Mouse (Mus musculus) brain, embryonic 18.5 days (tissue): ENCODE data around the gene Alg1.

ENCODE experiments used
- DNase-seq: peaks from one replicate; pipeline ENCODE4 v3.0.0-alpha.2; 2012; ENCODE audit warnings: low read depth, low spot score

Alg1 gene

DNA sequence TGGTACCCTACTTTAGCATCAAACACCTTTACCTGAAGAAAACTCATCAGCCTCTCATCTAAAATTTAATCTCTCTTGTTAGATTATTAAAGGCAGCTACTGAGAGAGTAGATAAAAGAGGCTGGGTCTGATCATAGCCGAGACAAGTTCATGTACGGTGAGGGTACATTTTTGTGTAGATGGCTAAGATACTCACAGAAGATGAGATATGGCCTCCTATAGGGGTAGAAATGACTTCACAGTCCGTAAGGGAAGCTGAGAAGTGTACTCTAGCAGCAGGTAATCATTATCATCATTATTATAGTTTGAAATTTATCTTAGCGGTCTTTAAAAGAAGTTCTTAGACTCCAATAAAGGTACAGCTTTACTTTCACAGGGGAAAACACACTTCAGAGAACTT lies 439 bp upstream of the Alg1 start:
- no peak for DNase-seq

DNA sequence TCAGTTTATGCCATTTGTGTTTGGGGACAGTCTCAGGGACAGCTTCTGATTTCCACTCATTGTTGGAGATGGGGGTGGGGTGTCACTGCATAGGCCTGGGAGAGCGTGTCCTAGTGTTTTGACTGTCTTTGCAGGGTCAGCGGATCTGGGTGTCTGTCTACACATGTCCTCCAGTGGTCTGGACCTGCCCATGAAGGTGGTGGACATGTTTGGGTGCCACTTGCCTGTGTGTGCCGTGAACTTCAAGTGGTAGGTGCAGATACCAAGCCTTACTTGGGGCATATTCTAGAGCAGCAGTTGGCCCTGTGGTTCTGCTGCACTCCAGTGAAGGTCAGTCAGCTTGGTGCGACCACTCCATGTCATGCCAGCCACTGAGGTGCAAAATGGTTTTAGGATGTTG lies 8.9 kb downstream of the Alg1 start:
- no peak for DNase-seq

DNA sequence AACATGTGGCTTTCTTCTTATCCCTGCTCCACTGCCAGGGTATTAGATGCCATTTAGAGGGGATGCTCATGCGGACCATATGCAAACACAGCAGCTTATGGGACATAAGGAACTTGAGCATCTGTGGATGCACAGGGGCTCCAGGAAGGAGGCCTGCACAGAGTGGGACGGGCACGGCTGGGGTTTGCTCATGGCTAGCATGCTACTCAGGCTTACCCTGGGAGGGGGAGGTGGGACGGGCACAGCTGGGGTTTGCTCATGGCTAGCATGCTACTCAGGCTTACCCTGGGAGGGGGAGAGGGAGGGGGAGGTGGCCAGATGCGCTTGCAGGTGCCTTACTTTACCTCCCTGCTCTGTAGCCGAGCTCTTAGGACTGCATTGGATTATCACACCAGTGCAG lies 9.5 kb downstream of the Alg1 start:
- no peak for DNase-seq

DNA sequence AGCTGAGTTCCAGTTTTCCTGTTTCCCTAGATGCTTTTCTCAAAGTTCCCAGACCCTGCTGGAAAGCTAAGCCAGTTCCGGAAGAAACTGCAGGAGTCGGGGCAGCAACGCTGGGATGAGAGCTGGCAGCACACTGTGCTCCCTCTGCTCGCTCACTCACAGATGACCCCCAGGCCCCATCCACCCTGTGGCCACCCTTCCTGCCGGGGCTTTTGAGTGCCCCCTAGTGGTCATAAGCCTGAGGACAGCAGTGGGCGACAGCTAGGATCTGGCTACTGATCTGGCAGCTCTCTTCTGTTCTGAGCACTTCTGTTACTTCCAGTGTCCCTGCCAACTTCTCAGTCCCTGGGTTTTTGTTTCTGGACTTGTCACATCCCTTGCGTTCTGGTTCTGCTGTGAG lies 11.0 kb downstream of the Alg1 start:
- no peak for DNase-seq

DNA sequence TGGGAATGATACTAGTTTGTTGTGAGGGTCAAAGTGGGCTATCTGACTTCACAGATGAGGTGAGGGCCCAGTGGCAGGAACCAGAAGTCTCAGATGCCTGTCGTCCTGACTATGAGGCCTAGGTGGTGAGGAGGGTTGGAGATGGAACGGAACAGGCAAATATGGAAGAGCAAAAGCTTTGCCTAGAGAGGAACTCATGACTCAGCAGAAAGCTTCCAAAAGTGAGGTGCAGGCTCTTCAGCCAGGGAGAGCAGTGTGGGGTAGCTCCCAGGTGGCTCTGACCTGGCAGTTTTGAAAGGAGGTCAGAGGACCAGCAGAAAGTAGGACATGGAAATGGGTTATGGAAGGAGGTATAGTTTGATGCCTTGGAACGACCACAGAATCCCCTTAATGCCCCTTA lies 17.5 kb downstream of the Alg1 start:
- DNase-seq: no peak

DNA sequence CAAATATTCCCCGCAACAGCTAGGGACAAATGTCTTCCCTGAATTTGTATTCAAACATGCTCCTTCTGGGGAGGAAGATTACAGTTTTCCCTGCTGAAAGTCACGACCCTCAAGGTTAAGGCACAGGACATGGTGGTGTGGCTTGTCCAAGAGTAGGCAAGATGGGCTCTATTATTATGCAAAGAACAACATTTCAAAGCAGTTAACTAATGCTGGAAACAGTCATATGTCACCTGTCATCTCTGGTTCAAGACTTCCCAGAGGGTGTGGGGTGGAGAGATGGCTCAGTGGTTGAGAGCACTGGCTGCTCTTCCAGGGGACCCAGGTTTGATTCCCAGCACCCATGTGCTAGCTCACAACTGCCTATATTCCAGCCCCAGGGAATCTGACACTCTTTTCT lies 18.8 kb downstream of the Alg1 start:
- DNase-seq: no peak

DNA sequence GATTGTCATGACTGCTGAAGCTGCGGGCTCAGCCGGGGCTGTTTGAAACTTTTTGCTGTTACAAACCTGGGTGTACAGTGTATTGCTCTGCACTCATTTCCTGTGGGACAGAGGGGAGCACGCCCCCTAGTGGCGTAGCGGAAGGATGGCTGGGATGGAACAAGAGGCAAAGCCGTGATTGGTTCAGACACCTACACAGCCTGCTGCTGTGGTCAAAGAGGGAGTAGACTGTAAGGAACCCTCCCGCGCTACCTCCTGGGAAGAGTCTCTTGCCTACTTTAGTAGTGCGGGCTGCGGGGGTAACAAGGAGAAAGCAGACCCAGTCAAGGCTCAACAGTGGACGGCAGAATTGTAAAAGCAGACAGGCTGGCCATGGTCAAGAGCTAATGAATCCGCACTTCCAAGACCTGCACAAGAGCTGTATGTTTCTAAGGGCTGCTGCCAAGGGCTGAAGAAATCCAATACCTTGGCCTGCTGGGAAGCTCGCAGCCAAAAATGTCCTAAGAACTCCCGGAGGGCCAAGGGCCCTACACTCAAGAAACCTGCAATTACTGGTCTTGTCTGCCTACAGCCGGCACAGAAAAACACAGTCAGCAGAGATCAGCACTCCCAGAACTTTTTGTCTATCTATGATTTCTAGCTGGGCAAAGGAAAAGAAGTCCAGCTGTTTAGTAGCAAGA lies 21.1 kb downstream of the Alg1 start:
- DNase-seq: no peak

DNA sequence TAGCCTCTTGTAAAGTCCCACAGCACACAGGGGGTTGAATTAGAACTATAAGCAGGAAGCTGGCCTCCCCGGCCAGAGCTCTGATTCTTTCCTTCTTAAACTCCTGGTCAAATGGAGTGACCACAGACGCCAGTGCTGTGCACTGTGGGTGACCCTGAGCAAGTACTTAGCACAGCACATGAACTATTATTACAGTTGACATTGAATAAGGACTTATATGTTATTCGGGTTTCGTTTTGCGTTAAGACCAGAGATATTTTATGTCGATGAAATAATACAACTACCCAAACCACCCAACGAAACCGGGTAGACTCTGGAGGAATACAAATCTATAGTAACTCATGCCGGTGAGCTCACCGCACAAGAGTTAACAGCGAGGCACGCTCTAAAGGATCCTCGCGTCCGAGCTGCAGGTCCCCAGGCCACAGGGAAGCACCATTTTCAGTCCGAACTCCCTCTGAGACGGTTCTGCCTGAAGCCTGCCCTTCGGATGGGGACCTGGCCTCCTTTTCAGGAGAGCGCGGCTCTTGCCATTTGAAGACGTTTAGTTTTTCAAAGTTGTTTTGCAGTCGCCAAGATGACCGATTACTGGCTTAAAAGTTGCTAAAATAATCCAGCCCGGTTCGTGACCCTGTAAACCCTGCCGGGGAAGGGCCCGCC lies 21.8 kb downstream of the Alg1 start:
- DNase-seq: no peak

DNA sequence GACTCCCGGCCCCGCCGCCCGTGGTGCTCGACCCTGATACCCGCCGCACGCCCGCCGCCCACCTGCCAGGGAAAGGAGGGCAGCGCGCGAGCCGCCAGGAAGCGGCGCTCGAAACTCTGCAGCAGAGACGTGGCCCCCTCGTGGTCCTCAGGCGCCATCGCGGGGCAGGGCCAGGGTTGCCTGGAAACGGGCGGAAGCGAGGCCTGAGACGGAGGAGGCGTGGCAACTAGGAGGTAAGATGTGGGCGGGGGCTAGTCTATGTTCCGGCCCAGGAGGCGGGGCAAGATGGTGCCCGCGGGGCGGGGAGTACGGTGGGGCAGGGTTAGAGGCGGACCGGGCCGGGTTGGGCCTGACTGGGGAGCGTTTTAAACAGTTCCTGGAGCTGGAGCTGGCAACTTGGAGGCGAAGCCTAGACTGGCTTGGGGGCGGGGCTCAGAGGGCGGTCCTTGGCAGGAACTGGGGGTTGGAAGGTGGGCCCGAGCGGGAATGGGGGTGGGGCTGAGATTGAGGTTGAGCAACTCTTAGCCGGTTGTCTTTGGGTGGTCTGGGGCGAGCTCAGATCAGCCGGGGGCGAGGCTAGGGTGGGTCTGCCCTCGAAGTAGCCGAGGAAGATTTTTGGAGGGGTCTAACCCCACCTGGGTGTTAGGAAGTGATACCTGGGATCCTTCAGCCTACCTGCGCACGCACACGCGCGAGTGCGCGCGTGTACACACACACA lies 22.5 kb downstream of the Alg1 start, which contains the start of gene Eef2kmt:
TSS of gene Eef2kmt (minus strand) at position 205 of the 718 bp plus-strand sequence.
- peak; percentile 90 for DNase-seq

DNA sequence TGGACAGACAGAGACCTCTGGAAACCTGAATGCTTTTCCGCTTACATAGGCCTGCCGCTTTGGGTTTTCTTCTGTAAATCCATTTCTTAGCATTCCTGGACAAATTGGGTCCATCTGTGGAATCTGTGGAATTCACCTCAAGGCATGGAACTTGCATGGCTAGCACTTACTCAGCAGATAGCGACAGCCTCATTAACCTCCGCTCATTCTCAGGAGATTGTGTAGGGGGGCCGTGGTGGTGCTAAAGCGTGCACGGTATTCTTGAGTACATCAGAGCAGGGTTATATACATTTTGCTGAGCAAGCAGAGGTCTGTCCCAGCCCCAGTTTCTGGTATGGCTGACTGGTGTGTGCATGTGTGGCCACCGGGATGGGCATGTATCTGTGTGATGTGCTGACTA lies 29.7 kb downstream of the Alg1 start:
- no peak for DNase-seq

DNA sequence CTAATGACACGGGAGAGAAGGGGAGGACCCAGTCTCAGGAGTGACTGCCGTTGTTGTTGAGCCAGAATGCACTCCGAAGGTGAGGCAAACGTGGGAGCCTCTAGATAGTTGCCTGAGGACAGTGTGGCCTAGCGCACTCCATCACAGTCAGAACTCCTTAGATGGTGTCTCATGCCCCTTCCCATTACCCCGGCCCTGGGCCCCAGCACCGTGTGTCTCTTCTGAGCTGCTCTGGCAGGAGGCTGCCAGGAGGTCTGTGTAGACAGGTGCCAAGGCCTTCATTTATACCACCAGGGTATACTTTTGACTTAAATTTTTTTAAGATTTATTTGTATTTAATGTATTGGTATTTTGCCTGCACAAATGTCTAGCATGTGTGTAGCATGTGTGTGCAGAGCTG lies 30.5 kb downstream of the Alg1 start:
- no peak for DNase-seq

DNA sequence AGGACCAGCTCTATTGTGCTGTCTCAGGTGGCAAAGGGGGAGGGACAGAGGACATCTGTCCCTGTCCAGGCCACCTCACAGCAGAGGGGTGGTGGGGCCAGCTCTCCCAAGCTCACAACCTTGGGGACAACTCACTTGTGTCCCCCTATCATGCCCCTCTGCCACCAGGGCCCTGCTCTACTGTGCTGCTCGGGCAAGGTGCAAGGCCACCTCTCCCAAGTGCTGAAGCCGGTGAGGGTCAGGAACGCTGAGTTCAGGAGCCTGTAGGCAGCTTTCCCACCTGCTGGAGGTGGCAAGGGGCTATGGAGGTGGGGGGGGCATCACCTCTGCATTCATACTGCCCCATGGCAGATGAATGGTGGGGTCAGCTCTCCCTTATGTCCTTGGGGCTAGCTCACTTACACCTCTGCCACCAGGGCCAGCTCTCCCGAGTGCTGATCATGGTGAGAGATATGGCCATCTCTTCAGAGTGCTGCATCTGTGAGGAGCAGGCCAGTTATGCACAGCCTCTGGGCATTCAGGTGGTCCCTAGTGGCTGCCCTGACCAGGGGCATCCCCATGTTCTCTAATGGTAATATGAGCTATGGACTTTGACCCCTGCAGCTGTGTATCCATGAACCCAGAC lies 38.1 kb downstream of the Alg1 start:
- DNase-seq: no peak

DNA sequence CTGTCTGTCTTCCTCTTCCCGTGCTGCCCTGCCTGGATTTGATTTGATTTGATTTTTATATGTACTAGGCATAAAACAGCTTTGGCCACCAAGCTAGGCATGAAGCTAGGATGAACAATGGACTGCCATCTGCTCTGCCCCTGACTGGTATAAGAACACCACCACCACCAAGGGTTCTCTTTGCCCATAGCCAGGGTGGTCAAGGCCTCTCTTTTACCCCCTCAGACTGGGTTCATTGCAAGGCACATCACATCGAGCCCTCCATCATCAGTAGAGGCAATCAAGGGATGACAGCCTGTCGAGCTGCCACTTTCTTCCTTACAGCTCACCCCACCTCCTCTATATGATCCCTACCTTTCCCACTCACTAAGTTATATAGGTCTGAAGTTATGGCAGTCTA lies 39.0 kb downstream of the Alg1 start:
- no peak for DNase-seq

DNA sequence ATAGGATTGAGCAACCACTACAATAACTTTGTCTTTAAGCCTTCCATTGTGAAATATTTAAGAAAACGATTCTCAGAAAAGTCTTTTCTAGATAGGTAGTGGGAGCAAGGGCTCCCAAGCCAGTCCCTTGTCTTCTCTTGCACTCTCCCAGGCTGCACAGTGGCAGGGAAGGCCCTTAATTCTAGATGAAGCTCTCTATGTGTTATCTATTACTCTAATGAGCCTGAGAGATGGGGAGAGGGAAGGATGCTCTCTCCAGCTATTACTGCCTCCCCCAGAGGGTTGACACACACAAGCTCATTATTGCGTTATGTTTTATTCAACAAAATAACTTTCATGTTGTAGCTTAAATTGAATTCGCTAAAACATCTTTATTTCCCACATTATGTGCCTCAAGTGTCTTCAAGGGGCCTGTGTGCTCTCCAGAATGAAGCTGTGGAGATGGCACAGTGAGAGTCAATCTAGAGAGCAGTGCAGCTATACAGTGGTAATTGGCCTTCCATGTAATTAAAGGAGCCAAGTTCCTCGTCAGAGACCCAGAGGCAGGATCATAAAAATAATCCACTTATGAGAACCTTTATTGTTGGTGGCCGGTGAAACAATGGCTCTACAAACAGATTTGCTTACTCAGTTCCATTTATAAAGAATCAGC lies 46.3 kb downstream of the Alg1 start:
- DNase-seq: no peak

DNA sequence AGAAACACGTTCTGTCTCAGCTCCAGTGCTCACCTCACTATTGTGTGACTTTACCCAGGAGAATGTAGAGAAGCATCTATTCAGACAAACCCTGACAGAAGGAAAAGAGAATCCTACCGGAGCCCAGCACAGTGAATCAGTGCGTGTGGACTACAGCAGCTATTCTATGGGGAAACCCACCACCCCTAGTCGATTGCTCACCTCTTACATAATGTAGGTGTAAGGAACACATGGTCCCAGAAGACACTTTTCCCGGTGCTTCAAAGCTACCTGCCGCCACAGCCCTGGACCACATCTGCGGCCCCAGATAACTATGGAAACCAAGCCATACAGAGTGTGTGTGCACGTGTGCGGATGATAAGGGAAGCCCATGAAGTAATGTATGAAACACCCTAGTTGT lies 49.3 kb downstream of the Alg1 start:
- no peak for DNase-seq

DNA sequence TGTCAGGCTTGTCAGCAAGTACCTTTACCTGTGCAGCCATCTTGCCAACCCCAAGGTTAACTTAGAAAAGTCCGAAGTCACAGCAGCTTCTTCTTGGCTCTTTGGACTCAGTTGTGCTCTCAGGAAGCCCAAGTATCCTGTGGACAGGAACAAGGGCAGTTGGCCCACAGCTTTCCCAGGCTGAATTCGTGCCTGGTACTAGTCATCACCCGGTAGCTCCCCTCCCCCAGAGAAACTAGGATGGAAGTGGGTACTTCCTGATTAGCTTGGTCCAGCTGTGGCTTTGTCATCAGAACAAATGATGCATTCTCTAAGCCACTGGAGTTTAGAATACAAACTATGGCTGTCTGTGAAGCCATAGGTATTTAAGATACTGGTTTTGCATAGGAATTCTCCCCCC lies 52.0 kb downstream of the Alg1 start:
- DNase-seq: no peak
